Mouse (Mus musculus) liver, embryonic 16.5 days (tissue): ENCODE measurements around the gene Mical2. TPM values are rescaled to one million over a fixed set of nuclear protein-coding genes. Genes with fewer than 3 reads are reported as not detected.

Experiments used
- ATAC-seq: fragments of 200-750 bp; cut with Nextera tagmentation; 2 replicates; pipeline ENCODE4 v1.8.0; 2017; ENCODE audit warnings: low read depth, mild to moderate bottlenecking, moderate number of reproducible peaks, moderate library complexity
- H3K27ac ChIP-seq: fragments of 300-500 bp; sonication (generic); 2 replicates; pipeline ENCODE4 v1.5.1; 2014; ENCODE audit warnings: mild to moderate bottlenecking, low read length
- H3K27me3 ChIP-seq: fragments of 300-500 bp; sonication (generic); 2 replicates; pipeline ENCODE4 v1.6.1; 2014; ENCODE audit warnings: low read depth, low read length, mixed read lengths; ENCODE audit not compliant: control insufficient read depth, insufficient read depth
- H3K36me3 ChIP-seq: fragments of 300-500 bp; sonication (generic); 2 replicates; pipeline ENCODE4 v1.6.1; 2014; ENCODE audit warnings: mild to moderate bottlenecking; ENCODE audit not compliant: control insufficient read depth, insufficient read depth
- H3K4me1 ChIP-seq: fragments of 300-500 bp; sonication (generic); 2 replicates; pipeline ENCODE4 v1.6.1; 2014; ENCODE audit warnings: low read depth, low read length, mixed read lengths; ENCODE audit not compliant: control insufficient read depth
- H3K4me2 ChIP-seq: fragments of 300-500 bp; sonication (generic); 2 replicates; pipeline ENCODE4 v1.6.1; 2014; ENCODE audit warnings: low read depth, low read length, mixed read lengths
- H3K4me3 ChIP-seq: fragments of 300-500 bp; sonication (generic); 2 replicates; pipeline ENCODE4 v1.5.1; 2014; ENCODE audit warnings: low read depth, mild to moderate bottlenecking, low read length
- H3K9ac ChIP-seq: fragments of 300-500 bp; sonication (generic); 2 replicates; pipeline ENCODE4 v1.6.1; 2014; ENCODE audit warnings: low read depth, low read length
- H3K9me3 ChIP-seq: fragments of 300-500 bp; sonication (generic); replicated peaks from 2 replicates; pipeline ENCODE4 v1.6.1; 2016; ENCODE audit warnings: low read length; ENCODE audit not compliant: control insufficient read depth
- WGBS: fragments of 180-500 bp; shearing (Covaris S2); extraction: QIAGEN DNeasy Blood & Tissue Kit; methylation state at CpG from one replicate; pipeline ENCODE4 v1.1.7; 2014; ENCODE audit not compliant: insufficient replicate concordance; 5-methylcytosine and 5-hydroxymethylcytosine counted together
- polyA plus RNA-seq: library from polyadenylated mRNA; unstranded; fragments of >200 nt; fragmentation: Nextera tagmentation; extraction: Ambion mirVana; gene quantifications from 2 replicates; pipeline ENCODE4 v1.2.1, GENCODE M21; 2015

Gene Mical2
- polyA plus RNA-seq, 1 experiment from 2014 or later = 1.9 TPM

GRCm38 (mm10) chr7:112353939-112354338, 128.3 kb downstream of the Mical2 start:
- Histone ChIP-seq H3K9me3 (no peaks in the 10 kb centered on the region), H3K9ac (no peak overlapping the region), H3K4me2 (no peak overlapping the region), H3K4me1 (no peaks in the 10 kb centered on the region), H3K27me3 (no peaks in the 10 kb centered on the region), H3K36me3 (no peaks in the 10 kb centered on the region), H3K4me3 (no peak overlapping the region), H3K27ac (no peak overlapping the region)
- ATAC-seq = no peak
- 67% methylated on average over 11 of the region's 11 CpGs for WGBS

DNA sequence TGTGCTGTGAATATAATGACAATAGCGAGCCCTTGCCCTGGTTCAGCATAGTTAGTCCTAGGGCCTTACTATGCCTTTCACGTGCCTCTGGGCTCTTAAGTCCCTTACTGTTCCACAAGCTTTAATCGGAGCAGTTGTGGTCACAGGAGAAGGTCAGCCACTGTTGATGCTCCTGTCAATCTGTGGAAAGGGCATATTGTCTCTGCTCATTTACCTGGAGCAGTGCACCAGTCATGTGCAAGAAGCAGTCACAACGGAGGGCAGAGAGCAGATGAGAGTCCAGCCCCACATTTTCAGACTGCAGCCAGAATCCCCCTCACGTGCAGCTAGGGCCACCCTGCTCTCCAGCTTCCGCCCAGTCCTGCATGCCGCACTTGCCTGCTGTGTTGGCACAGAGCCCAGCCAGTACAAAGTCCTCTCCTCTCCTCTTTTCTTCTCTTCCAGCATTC, 128.9 kb downstream of the Mical2 start:
- whole genome bisulfite sequencing = 55% methylated on average over 7 of the region's 7 CpGs
- H3K4me1 ChIP-seq = no peaks in the 10 kb centered on the region
- H3K4me2 ChIP-seq = no peak overlapping the region
- peak; percentile 83 for ATAC-seq
- no peaks in the 10 kb centered on the region for H3K36me3 ChIP-seq
- H3K27ac ChIP-seq = no peak overlapping the region
- H3K27me3 ChIP-seq = no peaks in the 10 kb centered on the region
- H3K9ac ChIP-seq = no peak overlapping the region
- no peaks in the 10 kb centered on the region for H3K9me3 ChIP-seq
- H3K4me3 ChIP-seq = no peak overlapping the region

DNA sequence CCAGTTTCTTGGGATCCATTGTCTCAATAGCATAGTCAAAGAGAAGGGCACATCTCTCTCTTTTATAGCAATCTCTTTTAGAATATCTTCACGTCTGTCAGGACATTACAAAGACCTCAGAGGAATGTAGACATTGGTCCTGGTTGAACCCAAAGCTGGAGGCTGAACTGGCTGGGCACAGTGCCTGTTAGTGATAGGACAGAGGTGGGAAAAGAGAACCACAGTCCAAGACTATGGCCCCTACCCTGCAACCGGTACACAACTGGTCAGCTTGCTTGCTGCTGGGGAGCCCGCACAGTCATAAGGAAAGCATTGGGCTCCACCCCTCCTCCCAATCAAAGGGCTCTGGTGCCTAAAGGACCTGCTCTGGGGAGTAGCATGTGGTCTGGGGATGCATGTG, 133.9 kb downstream of the Mical2 start:
- Histone ChIP-seq H3K27me3 (no peaks in the 10 kb centered on the region), H3K4me3 (no peak overlapping the region), H3K4me2 (no peak overlapping the region), H3K36me3 (no peaks in the 10 kb centered on the region), H3K4me1 (no peaks in the 10 kb centered on the region), H3K27ac (no peak overlapping the region), H3K9ac (no peak overlapping the region), H3K9me3 (no peaks in the 10 kb centered on the region)
- no peak for ATAC-seq
- WGBS = 56% methylated on average over 3 of the region's 3 CpGs

DNA sequence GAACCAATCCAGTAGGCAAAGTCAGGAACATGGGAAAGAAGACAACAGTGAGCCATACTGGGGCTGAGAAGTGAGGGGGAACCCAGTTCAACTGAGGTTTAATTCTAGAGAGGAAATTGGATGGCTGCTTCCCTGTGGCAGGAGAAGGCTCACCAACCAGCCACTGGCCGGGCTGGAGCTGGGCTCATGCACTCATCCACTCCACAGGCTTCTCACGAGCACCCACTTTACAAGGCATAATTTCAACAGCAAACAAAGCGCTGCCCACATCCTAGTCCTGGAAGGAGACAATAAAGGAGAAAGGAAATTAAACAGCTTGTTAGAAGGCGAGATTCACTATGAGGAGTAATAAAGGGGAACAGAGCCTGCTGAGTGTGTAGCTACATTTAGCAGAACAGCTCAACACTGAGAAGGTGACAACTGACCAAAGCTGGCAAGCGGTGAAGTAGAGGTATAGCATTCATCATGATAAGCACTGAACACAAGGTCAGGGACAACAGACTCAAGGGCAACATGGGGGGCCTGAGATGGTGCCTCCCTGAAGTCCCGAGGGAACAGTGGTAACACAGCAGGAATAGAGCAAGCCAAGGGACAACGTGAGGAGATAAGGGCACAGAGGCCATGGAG, 137.0 kb downstream of the Mical2 start:
- Histone ChIP-seq H3K9me3 (no peaks in the 10 kb centered on the region), H3K9ac (no peak overlapping the region), H3K4me2 (no peak overlapping the region), H3K36me3 (no peaks in the 10 kb centered on the region), H3K27me3 (no peaks in the 10 kb centered on the region), H3K27ac (no peak overlapping the region), H3K4me3 (no peak overlapping the region), H3K4me1 (no peaks in the 10 kb centered on the region)
- no peak for ATAC-seq
- 56% methylated on average over 7 of the region's 7 CpGs for WGBS

DNA sequence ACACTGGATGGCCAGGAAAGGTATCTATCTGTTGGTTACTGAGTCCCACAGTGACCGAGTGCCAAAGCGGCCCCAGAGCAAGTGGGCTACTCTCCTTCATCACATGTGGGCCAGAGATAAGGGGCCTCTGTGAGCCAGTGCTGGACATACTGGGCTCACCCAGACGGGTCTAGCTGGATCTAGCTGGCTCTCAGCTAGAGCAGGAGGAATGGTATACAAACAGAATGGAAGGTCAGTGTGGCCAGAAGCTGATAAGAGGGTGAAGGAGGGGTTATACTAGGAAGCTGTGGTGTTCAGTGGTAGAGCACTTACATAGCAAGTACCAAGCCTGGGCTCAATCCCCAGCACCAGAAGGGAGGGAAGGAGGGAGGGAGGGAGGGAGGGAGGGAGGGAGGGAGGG, 140.2 kb downstream of the Mical2 start:
- H3K9me3 ChIP-seq = no peaks in the 10 kb centered on the region
- ATAC-seq = no peak
- 56% methylated on average over 3 of the region's 3 CpGs for WGBS

DNA sequence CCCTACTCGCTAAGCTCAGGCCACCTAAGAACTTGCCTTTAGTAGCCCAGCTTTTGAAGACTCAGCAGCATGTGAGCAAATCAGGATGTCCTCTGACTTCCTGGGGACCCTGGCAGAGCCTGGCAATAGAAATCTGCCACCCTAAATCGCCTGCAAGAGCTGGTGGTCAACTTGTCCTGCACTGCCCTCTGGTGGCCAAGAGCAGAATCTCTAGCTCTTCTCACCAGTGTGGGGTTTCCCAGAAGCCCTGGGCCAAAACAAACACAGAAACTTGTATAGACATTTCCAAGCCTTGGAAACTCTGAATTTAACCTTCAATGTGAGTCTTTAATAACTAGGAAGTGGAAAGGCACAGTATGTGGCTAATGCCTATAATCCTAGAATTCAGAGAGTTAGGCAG, 143.4 kb downstream of the Mical2 start:
- Histone ChIP-seq H3K36me3 (no peaks in the 10 kb centered on the region), H3K9ac (no peak overlapping the region), H3K27me3 (no peaks in the 10 kb centered on the region), H3K9me3 (no peaks in the 10 kb centered on the region), H3K27ac (no peak overlapping the region), H3K4me1 (no peaks in the 10 kb centered on the region), H3K4me3 (no peak overlapping the region), H3K4me2 (no peak overlapping the region)
- WGBS = 38% methylated on average over 2 of the region's 2 CpGs
- no peak; the same call in 1 of the 2 replicates for ATAC-seq

More for the DNA sequence above, 140.2 kb downstream of the Mical2 start:
- H3K4me3 ChIP-seq = no peak overlapping the region
- H3K4me1 ChIP-seq = no peaks in the 10 kb centered on the region
- H3K27ac ChIP-seq = no peak overlapping the region
- no peaks in the 10 kb centered on the region for H3K36me3 ChIP-seq
- no peaks in the 10 kb centered on the region for H3K27me3 ChIP-seq
- no peak overlapping the region for H3K9ac ChIP-seq
- H3K4me2 ChIP-seq = no peak overlapping the region

- H3K27ac ChIP-seq = no peak overlapping the region
- H3K4me1 ChIP-seq = no peaks in the 10 kb centered on the region
- H3K36me3 ChIP-seq = no peaks in the 10 kb centered on the region
- H3K4me3 ChIP-seq = no peak overlapping the region
- no peaks in the 10 kb centered on the region for H3K27me3 ChIP-seq
- WGBS = 56% methylated on average over 3 of the region's 3 CpGs
- H3K9me3 ChIP-seq = no peaks in the 10 kb centered on the region
- no peak overlapping the region for H3K4me2 ChIP-seq
- no peak overlapping the region for H3K9ac ChIP-seq
- no peak for ATAC-seq
Observed at GRCm38 (mm10) chr7:112369977-112370376, 144.3 kb downstream of the Mical2 start.

- WGBS = 40% methylated on average over 2 of the region's 2 CpGs
- Histone ChIP-seq H3K36me3 (no peaks in the 10 kb centered on the region), H3K27ac (no peak overlapping the region)
Observed at GRCm38 (mm10) chr7:112371387-112371786, 145.7 kb downstream of the Mical2 start.

GRCm38 (mm10) chr7:112374035-112374434, 148.4 kb downstream of the Mical2 start:
- no peak overlapping the region for H3K4me3 ChIP-seq
- no peaks in the 10 kb centered on the region for H3K9me3 ChIP-seq
- H3K9ac ChIP-seq = no peak overlapping the region
- H3K27me3 ChIP-seq = no peaks in the 10 kb centered on the region
- ATAC-seq = peak; percentile 55; the same call in 1 of the 2 replicates
- H3K36me3 ChIP-seq = no peaks in the 10 kb centered on the region
- WGBS = 57% methylated on average over 5 of the region's 5 CpGs
- no peak overlapping the region for H3K27ac ChIP-seq
- H3K4me1 ChIP-seq = no peaks in the 10 kb centered on the region
- no peak overlapping the region for H3K4me2 ChIP-seq

More at GRCm38 (mm10) chr7:112371387-112371786, 145.7 kb downstream of the Mical2 start:
- no peaks in the 10 kb centered on the region for H3K9me3 ChIP-seq
- H3K4me3 ChIP-seq = no peak overlapping the region
- H3K4me2 ChIP-seq = no peak overlapping the region
- no peak overlapping the region for H3K9ac ChIP-seq
- no peaks in the 10 kb centered on the region for H3K27me3 ChIP-seq
- no peaks in the 10 kb centered on the region for H3K4me1 ChIP-seq
- ATAC-seq = no peak
